Mouse (Mus musculus): ENCODE measurements at regions not wholly inside any gene's neighbourhood (a gene's known extent, or its start where the extent isn't known, plus 50 kb on each side); places are given as distances from the start of the nearest gene placed in this dataset.

DNA sequence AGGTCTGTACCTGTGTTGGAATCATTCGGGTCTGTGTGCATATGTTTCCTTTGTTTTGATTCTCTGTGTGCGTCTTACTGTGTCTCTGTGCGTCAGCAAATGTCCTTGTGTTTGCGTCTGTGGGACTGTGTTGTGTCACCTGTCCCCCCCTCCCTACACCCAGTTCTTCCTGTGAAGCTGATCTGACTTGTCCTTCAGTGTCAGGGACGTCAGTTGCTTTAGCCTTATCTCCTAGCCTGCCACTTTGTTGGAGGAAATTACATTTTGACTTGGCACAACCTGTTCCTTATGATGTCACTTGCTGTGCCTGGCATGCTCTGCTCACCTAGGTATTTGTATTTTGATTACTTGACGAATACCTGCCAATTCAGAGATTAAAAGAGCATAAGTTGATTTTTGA is 90.4 kb upstream of the Cpeb4 start:
- in situ Hi-C loops (cut with MboI, MseI): no loop called here

DNA sequence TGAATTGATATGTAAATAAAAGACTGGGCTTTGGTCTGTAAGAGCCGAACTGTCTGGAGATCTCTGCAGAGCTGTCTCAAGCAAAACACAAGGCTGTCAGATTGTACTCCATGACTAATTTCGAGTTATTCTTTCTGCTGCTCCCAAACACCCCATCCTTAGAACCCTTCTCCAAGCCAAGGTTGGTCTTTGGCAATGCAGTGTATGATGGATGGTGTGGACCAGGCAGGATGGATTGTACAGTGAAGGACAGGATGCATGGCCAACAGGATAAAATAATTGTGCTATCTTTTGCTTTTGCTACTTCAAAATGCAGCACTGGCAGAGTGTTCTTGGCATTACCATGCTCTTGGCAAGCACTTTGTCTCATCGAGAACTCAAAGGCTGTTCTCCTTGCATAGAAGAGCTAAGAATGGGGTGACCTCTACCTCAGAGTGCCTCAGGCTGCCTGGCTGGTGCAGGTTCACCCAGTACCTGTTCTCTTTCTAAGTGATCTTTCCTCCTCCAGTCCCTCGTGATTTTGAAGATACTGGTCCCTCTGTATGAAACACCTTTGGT is 88.4 kb upstream of the Cpeb4 start:
- in situ Hi-C loops (cut with MboI, MseI): no loop called here

DNA sequence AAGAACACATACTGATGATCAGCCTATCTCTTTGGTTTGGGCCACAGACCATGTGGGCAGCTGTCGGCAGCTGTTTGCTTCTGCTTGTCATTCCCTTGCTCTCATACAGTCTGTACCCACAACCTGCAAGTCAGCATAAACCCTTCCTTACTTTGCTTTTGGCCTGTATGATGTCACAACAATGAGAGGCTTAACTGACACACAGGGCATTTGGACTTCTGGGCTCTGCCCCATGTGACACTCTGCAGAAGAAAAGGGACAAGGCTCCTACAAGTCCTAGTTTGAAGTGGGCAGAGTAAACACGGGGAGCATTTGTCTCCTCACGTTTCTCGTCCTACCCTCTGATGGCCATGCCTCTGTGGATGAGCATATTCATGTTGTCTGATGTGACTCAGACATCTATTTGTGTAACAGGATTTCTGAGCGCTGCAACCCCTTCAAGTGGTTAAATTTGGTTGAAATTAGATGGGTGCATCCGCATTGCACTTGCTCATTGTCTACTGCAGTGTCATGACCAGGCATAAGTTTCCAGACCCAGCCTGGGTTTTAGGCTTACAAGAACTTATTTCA is 87.6 kb upstream of the Cpeb4 start:
- in situ Hi-C loops (cut with MboI, MseI): no loop called here

DNA sequence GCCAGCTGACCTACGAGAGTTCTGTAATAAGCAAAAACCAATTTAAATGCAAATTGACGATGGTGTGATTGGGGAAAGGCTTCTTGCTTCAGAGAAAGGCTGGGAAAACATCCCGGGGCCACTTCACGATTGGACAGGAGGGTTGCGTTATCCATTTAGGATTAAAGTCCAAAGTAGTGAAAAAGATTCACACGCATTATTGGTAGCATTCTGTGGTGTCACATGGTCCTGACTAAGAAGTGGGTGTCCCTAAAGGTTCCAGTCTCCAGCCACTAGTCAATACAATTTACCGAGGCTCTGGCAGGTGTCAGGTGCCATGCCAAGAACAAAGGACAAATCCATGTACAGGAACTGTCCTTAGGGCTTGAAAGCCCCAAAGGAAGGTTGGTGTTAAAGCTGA is 86.9 kb upstream of the Cpeb4 start:
- in situ Hi-C loops (cut with MboI, MseI): no loop called here

DNA sequence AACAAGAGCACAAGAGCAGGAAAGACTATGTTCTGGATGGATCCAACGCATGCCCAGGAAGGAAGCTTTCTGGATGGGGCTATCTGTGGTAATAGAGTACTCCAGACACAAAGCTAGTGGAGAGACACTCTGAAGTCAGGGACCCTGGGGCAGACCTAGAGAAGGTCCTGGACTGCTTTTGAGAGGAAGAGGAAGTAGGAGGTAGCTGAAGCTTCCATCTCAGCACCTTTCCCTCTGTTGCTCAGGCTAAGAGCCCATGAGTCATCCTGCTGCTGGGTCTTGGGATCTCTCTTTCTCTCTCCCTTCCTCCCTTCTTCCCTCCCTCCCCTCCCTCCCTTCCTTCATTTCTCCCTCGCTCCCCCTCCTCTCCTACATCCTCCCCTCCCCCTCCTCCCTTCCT is 84.6 kb upstream of the Cpeb4 start:
- in situ Hi-C loops (cut with MboI, MseI): no loop called here

DNA sequence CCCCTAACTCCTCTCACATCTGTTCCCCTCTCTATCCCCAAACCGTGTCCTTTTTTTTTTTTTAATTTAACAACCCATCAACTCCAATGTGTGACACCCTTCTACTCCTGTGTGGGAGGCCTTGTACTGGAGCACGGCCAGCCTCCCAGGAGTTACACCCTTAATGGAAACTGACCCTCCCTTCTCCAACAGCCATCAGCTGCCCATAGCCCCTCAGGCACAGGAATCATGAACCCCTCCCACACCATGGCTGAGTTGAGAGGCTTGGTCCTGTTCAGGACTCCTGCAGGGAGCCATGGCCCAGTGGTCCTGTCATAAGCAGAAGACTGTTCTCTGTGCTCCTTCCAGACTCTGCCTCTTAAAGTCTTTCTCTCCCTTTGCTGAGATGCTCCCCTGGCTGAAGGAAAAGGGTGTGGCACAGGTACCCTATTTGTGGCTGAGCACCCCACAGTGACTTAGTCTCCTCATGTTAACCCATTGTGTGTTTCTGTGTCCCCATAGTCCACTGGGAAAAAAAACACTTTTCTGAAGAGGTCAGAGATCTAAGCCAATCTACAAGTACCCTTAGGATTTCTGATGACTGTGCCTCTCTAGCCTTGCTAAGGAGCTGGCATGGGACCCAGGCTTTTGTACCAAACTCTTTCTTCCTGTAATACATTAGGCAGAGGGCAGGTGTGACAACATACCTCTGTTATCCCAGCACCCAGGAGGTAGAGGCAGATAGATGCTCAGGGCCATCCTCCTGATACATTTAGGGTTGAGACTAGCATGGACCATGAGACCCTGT is 83.9 kb upstream of the Cpeb4 start:
- in situ Hi-C loops (cut with MboI, MseI): no loop called here

DNA sequence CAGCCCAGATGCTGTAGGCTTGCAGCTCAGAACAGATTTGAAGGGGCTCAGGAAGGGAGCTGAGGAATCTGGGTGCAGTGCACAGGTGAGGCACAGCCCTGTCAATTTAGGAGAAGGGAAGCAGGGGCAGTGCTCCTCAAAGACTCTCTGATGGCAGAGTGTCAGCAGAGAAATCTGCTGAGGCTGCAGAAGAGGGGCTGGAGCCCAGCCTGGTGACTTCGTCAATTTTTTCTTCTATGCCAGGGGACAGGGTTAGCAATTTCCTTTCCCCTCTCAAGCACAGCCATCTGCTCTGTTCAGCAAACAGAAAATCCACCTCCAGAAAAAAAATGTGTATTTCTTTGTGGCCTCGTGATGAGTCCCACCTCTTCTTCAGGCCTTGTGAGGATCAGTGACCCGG is 82.0 kb upstream of the Cpeb4 start:
- in situ Hi-C loops (cut with MboI, MseI): no loop called here

DNA sequence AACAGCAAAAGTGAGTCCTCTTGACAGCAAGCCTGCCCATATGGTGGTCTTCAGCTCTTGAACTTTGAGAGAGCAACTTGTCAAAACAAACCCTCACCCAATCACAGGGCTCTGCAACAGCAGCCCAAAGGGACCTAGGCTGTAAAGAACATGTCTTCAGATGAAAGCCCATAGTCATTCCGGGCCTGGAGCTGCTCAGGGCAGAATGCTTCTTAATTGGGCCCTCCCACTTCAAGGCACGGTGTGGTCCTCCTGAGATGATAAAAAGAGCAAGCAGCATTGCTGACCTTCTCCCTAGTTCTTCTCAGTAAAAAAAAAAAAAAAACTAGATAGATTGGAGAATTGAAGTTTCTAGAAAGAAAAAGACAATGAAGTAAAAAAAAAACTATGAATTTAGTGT is 80.7 kb upstream of the Cpeb4 start:
- in situ Hi-C loops (cut with MboI, MseI): no loop called here

DNA sequence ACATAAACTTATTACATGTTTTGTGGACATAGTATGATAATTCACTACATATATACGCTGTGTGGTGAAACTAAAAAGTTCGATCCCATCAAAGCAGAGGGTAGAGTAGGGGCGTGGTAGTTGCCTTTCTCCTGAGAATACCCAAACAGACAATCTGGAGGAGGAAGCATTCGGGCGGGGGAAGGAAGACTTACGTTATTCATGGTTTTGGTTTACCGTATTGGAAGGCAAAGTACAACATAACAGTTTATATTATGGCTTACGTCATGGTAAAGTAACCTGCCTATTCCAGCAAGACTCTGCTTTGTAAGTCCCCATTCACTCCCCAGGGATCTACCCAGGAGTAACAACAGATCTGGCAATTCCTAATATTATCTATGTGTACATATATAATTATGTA is 76.9 kb upstream of the Cpeb4 start:
- in situ Hi-C loops (cut with MboI, MseI): no loop called here

DNA sequence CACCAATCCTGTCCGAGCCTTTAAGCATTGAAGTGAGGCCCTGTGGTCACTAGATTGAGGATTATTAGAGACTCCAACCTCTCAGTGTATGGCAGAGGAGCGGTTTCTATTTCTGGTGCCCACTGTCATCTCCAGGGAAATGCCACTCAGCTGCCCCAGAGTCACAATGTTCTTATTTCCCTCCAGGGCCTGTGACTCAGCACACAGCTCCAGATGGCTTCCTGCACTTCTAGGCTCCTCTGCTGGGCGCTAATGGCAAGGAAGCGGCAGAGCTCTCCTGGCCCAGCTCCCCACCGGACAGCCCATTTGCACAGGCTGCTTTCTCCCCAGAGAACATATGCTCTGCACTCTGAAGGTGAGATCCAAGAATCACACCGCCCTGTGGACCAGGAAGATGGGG is 75.8 kb upstream of the Cpeb4 start:
- in situ Hi-C loops (cut with MboI, MseI): no loop called here

DNA sequence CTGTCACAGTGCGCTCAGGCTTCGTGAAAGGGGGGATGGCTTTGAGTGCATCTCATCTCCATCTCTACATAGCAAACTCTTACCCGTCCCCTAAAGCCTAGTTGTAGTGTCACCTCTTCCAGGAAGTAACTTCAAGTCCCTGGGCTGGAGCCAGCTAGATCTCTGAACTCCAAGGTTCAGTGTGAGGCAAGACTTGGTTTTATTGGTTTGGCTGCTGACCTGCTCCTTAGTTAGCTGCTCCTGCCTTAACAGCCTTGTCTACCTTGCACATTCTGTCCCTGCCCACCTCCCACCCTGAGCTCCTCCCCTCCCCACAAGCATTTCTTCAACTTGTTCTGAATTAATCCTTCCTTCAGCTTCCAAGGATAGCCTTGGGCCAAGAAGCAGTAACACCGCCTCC is 70.4 kb upstream of the Cpeb4 start:
- in situ Hi-C loops (cut with MboI, MseI): loop anchor here (10.0 kb wide), 1 partner anchor 1157 kb away; the partner anchor contains the start of gene Acyp2

DNA sequence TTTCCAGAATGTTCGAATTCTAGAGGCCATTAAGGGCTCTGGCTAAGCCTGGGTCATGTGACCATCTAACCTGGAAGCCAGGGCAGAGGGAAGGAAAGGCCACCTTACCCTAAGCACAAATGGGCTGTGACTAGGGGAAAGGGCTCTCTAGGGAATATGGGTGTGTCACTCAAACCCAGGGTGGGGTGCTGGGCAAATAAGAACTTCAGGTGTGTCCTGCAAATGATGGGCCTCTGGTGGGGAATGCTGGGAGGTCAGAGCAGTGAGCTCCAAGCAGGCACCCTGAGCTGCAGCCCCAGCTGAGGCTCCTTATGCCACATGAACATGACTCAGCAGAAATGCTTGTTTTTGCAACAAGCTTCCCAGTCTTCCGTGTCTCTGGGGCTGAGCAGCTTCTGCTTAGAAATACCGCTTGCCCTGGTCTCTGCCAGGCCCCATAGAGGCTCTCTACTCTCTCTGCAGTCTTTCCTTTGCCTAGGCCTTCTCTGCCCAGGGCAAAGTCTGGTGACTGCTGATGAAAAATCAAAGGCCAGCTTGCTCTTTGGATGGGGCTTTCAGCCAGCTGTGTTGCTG is 68.6 kb upstream of the Cpeb4 start:
- in situ Hi-C loops (cut with MboI, MseI): loop anchor here (10.0 kb wide), 1 partner anchor 1159 kb away; the partner anchor contains the start of gene Acyp2

DNA sequence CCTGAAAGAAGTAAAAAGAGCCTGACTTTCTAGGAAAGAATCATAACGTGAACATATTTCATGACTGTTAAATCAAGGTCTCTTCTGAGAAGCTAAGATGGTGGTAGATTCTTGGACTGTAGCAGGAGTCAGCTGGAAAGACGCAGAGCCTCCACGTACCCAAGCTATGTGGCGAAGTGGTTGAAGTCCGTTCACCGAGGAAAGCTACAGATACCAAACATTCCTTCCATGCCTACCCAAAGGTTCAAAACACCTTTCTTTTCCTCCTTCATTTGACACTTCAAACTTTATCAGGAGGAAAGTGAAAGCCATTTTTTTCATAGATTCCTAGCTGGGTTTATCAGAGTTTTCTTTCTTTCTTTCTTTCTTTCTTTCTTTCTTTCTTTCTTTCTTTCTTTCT is 67.5 kb upstream of the Cpeb4 start:
- in situ Hi-C loops (cut with MboI, MseI): loop anchor here (10.0 kb wide), 1 partner anchor 1160 kb away; the partner anchor contains the start of gene Acyp2

DNA sequence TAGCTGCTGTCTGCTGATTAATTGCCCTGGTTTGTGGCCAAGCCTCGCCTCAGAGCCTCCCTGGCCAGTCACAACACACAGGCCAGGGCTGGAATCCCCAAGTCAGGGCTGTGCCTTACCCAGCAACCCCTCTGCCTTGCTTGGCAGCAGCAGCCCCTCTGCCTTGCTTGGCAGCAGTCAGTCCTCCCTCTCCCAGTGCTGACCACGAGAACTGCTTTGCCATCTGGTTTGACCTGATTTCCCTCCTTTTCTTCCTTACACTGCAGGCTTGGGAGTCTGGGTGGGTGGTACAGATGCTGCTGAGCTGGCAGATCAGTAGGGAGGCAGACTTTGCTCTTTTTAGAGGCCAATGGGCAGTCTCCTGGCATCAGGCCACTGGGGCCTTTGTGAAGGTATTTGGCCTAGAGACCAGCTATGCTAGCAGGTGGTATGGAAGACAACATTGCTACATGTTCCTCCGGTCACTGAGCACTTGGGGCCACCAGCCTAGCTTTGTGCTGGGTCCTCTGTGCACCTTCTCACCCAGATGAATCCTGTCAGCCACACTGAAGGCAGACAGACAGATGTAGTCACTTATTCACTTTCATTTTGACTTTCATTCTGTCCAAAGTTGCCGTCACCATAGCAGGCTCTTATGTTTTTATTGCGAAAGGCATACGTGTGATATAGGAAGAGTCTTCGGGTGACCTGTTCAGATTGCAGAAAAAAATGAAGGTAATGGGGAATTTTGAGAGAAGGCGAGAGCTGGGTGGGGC is 64.4 kb upstream of the Cpeb4 start:
- in situ Hi-C loops (cut with MboI, MseI): loop anchor here (10.0 kb wide), 1 partner anchor 1163 kb away; the partner anchor contains the start of gene Acyp2

DNA sequence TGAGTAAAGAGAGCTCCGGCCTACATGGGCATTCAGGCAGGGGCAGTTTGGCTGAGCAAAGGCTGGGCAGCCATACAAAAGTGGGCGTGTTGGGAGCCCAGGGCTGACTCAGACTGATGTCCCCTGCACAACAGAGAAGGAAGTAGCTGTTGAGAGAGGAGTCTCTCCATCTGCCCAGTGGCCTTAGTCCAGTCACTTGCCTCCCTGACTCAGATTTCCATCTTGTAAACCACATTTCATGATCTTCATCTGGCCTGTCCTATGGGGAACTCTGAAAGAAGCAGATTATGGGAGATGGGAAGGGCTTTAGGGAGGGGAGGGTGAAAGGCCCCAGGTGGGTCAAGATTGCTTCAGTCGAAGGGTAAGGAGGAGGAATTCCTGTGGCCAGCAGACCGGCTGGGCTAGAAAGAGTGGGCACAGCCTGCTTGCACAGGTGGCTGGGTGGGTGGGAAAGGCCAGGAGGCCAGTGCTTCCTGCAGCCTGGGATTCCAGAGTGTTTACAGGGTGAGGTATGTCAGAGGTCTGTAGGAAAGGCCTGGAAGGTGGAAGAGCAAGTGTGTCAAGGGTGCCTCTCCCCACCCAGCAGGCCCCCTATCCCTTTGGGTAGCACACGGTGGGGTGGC is 63.7 kb upstream of the Cpeb4 start:
- in situ Hi-C loops (cut with MboI, MseI): loop anchor here (10.0 kb wide), 1 partner anchor 1164 kb away; the partner anchor contains the start of gene Acyp2

DNA sequence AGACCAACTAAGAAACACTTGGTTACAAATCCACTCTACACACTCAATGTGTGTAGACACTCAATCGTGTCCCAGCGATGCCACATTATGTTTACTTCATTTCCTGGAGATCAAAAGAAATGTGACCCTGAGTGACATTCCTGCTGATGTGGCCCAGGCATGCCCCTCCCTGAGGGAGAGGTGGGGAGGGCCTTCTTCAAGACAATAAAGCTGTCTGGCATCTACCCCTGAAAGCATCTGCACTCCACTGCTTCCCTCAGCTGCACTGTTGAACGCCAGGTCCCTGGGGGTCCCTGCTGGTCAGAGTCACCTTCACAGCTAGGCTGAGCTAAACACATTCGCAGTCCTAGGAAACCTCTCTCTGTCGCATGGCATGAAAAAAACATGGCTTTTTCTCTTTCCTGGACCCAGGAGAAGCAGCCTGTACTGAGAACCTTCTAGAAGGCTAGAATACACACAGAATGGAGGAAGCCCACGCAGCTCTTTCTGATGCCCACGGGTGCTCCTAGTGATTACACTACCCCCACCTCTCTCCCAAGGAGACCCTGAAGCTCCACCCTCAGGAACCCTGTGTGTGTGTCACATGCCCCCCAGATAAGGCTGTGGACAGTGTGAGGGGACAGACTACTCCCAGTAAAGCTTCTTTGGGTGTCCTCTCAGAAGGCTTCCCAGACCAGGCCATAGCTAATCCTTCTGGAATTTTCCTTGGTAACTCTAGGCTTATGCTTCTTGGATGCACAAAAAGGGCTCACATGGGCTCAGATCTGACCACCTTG is 61.8 kb upstream of the Cpeb4 start:
- in situ Hi-C loops (cut with MboI, MseI): no loop called here

DNA sequence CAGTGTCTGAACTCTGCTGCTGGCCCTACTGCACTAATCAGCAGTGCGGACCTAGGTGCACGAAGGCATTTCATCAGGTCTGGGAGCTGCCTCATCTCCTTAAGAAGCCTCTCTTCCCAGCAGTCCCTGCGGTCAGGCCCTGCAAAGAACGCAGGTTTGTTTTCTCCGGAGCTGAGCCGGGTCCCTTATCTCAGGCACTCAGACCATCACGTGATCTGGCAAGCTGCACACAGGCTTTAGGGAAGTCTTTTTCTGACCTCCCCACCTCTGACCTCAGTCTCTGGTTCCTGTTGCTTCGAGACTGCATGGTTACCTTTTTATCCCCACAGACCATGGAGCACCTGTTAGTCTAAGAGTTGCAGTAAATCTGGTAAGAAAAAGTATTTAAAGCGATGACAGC is 59.8 kb upstream of the Cpeb4 start:
- in situ Hi-C loops (cut with MboI, MseI): no loop called here

DNA sequence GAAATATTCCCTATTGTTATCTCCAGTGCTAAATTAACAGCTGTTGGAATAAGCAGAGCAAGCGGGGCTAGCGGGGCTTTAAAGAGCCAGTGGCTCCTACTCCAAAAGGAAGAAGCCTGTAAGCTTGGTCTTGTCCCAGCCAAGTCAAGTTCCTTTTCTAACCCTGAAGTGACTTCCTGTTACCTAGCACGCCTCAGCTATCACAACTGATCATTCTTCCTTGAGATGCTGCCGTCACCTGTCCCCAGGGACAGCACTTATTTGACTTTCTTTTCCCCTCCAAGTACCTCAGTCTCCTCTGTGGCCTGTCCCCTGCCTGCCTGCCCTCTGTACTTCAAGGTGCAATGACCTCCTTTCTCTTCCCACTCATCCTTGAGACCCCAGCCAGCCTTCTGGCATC is 57.4 kb upstream of the Cpeb4 start:
- in situ Hi-C loops (cut with MboI, MseI): no loop called here

DNA sequence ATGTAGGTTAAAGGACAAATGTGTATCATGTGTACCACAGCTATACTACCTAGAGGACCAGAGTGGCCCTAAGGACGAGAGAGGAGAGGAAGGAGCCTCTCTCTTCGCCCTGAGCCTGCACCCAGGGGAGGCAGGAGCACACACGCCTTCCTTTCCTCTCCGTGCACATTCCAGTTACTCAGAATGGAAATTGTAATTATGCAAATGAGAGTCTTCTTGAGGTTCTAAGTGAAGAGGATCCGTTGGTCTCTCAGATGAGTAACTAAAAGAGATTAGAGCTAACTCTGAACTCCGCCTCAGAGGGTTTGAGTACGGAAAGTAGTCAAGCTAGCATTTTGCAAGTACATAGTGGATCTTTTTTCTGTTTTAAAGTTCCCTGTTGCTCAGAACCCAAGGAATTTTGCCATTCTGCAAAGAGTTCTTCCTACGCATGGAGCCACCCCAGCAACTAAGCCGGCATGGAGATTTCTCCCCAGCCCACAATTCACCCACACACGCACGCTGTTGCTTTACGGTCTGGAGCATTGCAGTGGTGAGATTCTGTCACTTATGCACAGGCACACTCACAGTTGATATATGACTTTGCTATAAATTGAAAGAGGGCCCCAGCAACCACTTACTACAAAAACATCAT is 56.0 kb upstream of the Cpeb4 start:
- in situ Hi-C loops (cut with MboI, MseI): no loop called here

DNA sequence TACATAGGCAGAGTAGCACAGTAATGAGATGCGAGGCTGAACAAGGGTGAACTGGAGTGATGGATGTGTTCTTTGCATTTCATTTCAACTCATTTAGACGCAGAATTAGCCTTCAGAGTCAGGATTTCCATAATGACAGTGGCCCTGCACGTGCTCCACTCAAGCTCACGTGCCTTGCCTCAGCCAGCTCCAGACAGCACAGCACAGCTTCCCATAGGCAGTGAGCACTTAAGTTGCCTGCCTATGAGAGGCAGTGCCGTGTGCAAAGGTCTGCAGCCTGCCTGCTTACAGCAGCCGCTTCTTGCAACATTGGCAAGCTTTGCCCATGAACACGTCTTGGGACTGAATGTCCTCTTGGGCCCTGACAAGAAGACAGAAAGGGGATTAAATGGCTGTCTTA is 54.0 kb upstream of the Cpeb4 start:
- in situ Hi-C loops (cut with MboI, MseI): no loop called here
